Mouse (Mus musculus) CH12.LX (cell line): ENCODE measurements at regions not wholly inside any gene's neighbourhood (a gene's known extent, or its start where the extent isn't known, plus 50 kb on each side); places are given as distances from the start of the nearest gene placed in this dataset.

ENCODE experiments used
- DNase-seq: peaks from one replicate; pipeline ENCODE4 v3.0.0-alpha.2; 2013; ENCODE audit errors: extremely low read depth
- H3K27ac ChIP-seq: 2 replicates; pipeline ENCODE4 v1.5.1; 2012; ENCODE audit warnings: low read depth, mild to moderate bottlenecking, control low read depth, moderate library complexity; ENCODE audit not compliant: insufficient read depth
- H3K27me3 ChIP-seq: replicated peaks from 2 replicates; pipeline ENCODE3; 2012; ENCODE audit warnings: inconsistent platforms
- H3K36me3 ChIP-seq, 2 experiments: replicated peaks in 1 of 2; 2 replicates each; pipeline versions ENCODE3 to v1.6.1; 2012; ENCODE audit warnings: inconsistent platforms in 1 of 2, low read length in 1 of 2, mild to moderate bottlenecking in 1 of 2, mixed read lengths in 1 of 2, moderate library complexity in 1 of 2; ENCODE audit not compliant: control insufficient read depth in 1 of 2, insufficient read depth in 1 of 2
- H3K4me1 ChIP-seq, 2 experiments: 2 replicates each; pipeline ENCODE4 v1.6.1; 2012; ENCODE audit warnings: inconsistent platforms in 1 of 2, moderate library complexity in 1 of 2; ENCODE audit not compliant: insufficient read depth in 2 of 2, control insufficient read depth in 1 of 2
- H3K4me2 ChIP-seq: 2 replicates; pipeline ENCODE4 v1.6.1; 2012; ENCODE audit warnings: low read depth, mild to moderate bottlenecking, control low read depth; ENCODE audit not compliant: poor library complexity, insufficient read depth, severe bottlenecking
- H3K4me3 ChIP-seq, 3 experiments: fragments of 150-350 bp in 1 of 3; sonication (generic) in 1 of 3; replicated peaks in 1 of 3; 2 replicates each; pipeline versions ENCODE3 to v1.5.1; 2011 to 2012; ENCODE audit warnings: low read depth in 2 of 3, low read length in 2 of 3, mild to moderate bottlenecking in 2 of 3, moderate library complexity in 2 of 3, control low read depth in 1 of 3, improper control_type of control experiment in 1 of 3, inconsistent platforms in 1 of 3, mixed read lengths in 1 of 3; ENCODE audit not compliant: poor library complexity in 1 of 3
- H3K79me2 ChIP-seq: replicated peaks from 2 replicates; pipeline ENCODE4 v1.6.1; 2012; ENCODE audit warnings: mild to moderate bottlenecking, moderate library complexity; ENCODE audit not compliant: control insufficient read depth, poor library complexity, insufficient read depth, severe bottlenecking; ENCODE audit errors: extremely low read depth
- H3K9ac ChIP-seq: 2 replicates; pipeline ENCODE4 v1.6.1; 2012; ENCODE audit warnings: low read depth, mild to moderate bottlenecking, control low read depth, moderate library complexity; ENCODE audit not compliant: insufficient read depth
- H3K9me3 ChIP-seq: replicated peaks from 2 replicates; pipeline ENCODE3; 2012; ENCODE audit warnings: low read length, inconsistent platforms, mixed read lengths
- BHLHE40 ChIP-seq: IDR thresholded peaks from 2 replicates; pipeline ENCODE4 v1.6.1; 2011; ENCODE audit warnings: mild to moderate bottlenecking, low read depth, low read length, improper control_type of control experiment
- CHD2 ChIP-seq: IDR thresholded peaks from 2 replicates; pipeline ENCODE4 v1.6.1; 2011; ENCODE audit warnings: low read length, improper control_type of control experiment
- CTCF ChIP-seq, 2 experiments: IDR thresholded peaks in 1 of 2; conservative IDR thresholded peaks in 1 of 2; 2 replicates each; pipeline ENCODE4 v1.5.1; 2011 to 2012; ENCODE audit warnings: low read depth in 2 of 2, low read length in 2 of 2, improper control_type of control experiment in 1 of 2, inconsistent platforms in 1 of 2, mild to moderate bottlenecking in 1 of 2, moderate library complexity in 1 of 2
- ELF1 ChIP-seq: IDR thresholded peaks from 2 replicates; pipeline ENCODE4 v1.6.1; 2014; ENCODE audit warnings: low read depth, mild to moderate bottlenecking, inconsistent platforms, low read length, improper control_type of control experiment
- ETS1 ChIP-seq: conservative IDR thresholded peaks from 2 replicates; pipeline ENCODE4 v1.6.1; 2012; ENCODE audit warnings: low read depth, mild to moderate bottlenecking, inconsistent platforms, low read length, improper control_type of control experiment, moderate library complexity
- GABPA ChIP-seq: IDR thresholded peaks from 2 replicates; pipeline ENCODE4 v1.6.1; 2012; ENCODE audit warnings: low read depth, low read length, improper control_type of control experiment, inconsistent platforms; ENCODE audit not compliant: insufficient replicate concordance
- HCFC1 ChIP-seq: IDR thresholded peaks from 2 replicates; pipeline ENCODE4 v1.6.1; 2012; ENCODE audit warnings: low read depth, mild to moderate bottlenecking, inconsistent platforms, low read length, improper control_type of control experiment
- IRF4 ChIP-seq: IDR thresholded peaks from 2 replicates; pipeline ENCODE4 v1.6.1; 2014; ENCODE audit warnings: low read depth, mild to moderate bottlenecking, inconsistent platforms, low read length, improper control_type of control experiment
- JUN ChIP-seq: IDR thresholded peaks from 2 replicates; pipeline ENCODE4 v1.6.1; 2011; ENCODE audit warnings: low read depth, mild to moderate bottlenecking, low read length, improper control_type of control experiment, moderate library complexity; ENCODE audit not compliant: insufficient read depth
- JUND ChIP-seq: conservative IDR thresholded peaks from 2 replicates; pipeline ENCODE4 v1.6.1; 2011; ENCODE audit warnings: low read depth, low read length, improper control_type of control experiment
- MAZ ChIP-seq: IDR thresholded peaks from 2 replicates; pipeline ENCODE4 v1.6.1; 2012; ENCODE audit warnings: low read depth, mild to moderate bottlenecking, inconsistent platforms, low read length, improper control_type of control experiment, moderate library complexity
- MEF2A ChIP-seq: IDR thresholded peaks from 2 replicates; pipeline ENCODE4 v1.6.1; 2014; ENCODE audit warnings: low read depth, mild to moderate bottlenecking, inconsistent platforms, low read length, improper control_type of control experiment, borderline replicate concordance
- MXI1 ChIP-seq: IDR thresholded peaks from 2 replicates; pipeline ENCODE4 v1.6.1; 2011; ENCODE audit warnings: mild to moderate bottlenecking, low read depth, low read length, improper control_type of control experiment
- MYC ChIP-seq: IDR thresholded peaks from 2 replicates; pipeline ENCODE4 v1.6.1; 2011; ENCODE audit warnings: low read depth, mild to moderate bottlenecking, improper control_type of control experiment, low read length
- NELFE ChIP-seq: IDR thresholded peaks from 2 replicates; pipeline ENCODE4 v1.6.1; 2011; ENCODE audit warnings: low read depth, low read length, improper control_type of control experiment
- PAX5 ChIP-seq: IDR thresholded peaks from 2 replicates; pipeline ENCODE4 v1.6.1; 2012; ENCODE audit warnings: low read length, inconsistent platforms, mixed read lengths
- POLR2AphosphoS2 ChIP-seq: IDR thresholded peaks from 2 replicates; pipeline ENCODE4 v1.6.1; 2011; ENCODE audit warnings: low read depth, low read length, improper control_type of control experiment
- RCOR1 ChIP-seq: conservative IDR thresholded peaks from 2 replicates; pipeline ENCODE4 v1.6.1; 2012; ENCODE audit warnings: low read depth, mild to moderate bottlenecking, inconsistent platforms, low read length, improper control_type of control experiment
- SIN3A ChIP-seq: IDR thresholded peaks from 2 replicates; pipeline ENCODE4 v1.6.1; 2012; ENCODE audit warnings: low read length, improper control_type of control experiment, inconsistent platforms
- SMC3 ChIP-seq: IDR thresholded peaks from 2 replicates; pipeline ENCODE4 v1.6.1; 2011; ENCODE audit warnings: low read depth, low read length, improper control_type of control experiment
- TBP ChIP-seq: conservative IDR thresholded peaks from 2 replicates; pipeline ENCODE4 v1.6.1; 2011; ENCODE audit warnings: low read depth, low read length, improper control_type of control experiment
- USF1 ChIP-seq: IDR thresholded peaks from 2 replicates; pipeline ENCODE4 v1.6.1; 2014; ENCODE audit warnings: low read depth, mild to moderate bottlenecking, inconsistent platforms, low read length, improper control_type of control experiment
- ZC3H11A ChIP-seq: IDR thresholded peaks from 2 replicates; pipeline ENCODE4 v1.6.1; 2012; ENCODE audit warnings: low read depth, mild to moderate bottlenecking, inconsistent platforms, low read length, improper control_type of control experiment
- ZKSCAN1 ChIP-seq: IDR thresholded peaks from 2 replicates; pipeline ENCODE4 v1.6.1; 2012; ENCODE audit warnings: low read depth, inconsistent platforms, low read length, improper control_type of control experiment, borderline replicate concordance
- dilution Hi-C: fragments of 300-500 bp; cut with MboI; formaldehyde crosslinking; loops from 2 replicates; pipeline ENCODE4 v1.14.3; 2020; ENCODE audit warnings: low sequenced_read_pairs; ENCODE audit not compliant: extremely low pct_unique_long_range_greater_than_20kb, extremely low pct_ligation_motif_present
- in situ Hi-C: fragments of 300-500 bp; cut with MboI; formaldehyde crosslinking; loops from 3 replicates; pipeline ENCODE4 v1.14.3; 2019; ENCODE audit warnings: low sequenced_read_pairs, low pct_ligation_motif_present, low pct_unique_long_range_greater_than_20kb, mixed read lengths

DNA sequence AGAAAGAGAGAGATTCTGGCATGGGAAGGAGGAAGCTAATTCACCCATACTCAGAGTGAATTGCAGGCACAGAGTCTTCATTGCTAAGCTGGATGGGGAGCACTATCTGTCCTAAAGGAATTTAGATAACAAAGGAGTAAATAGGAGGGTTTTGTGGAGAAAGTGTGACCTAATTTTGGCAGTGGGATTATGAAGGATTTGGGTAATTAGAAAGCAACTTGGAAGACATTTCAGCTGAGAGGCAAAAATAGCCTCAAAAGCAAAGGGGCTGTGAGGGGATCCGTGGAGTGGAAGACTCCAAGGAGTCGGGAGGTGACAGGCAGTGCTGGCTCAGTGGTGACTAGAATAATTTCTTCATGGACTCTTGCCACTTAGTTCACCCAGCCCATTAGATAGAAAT lies 599.5 kb upstream of the Pou3f3 start:
- TF ChIP-seq IRF4 (no peak), JUND (no peak), CHD2 (no peak), NELFE (no peak), SMC3 (no peak), CTCF (conservative IDR thresholded peaks at IDR 0.05 in 1 of 2, IDR thresholded peaks at IDR 0.05 in 1 of 2; ENCODE audit: low read depth in 2 of 2, low read length in 2 of 2) (no peak), MAZ (no peak)

GRCm38 (mm10) chr1:42098580-42098979 lies 597.0 kb upstream of the Pou3f3 start:
- in situ Hi-C loops: no loop called here
- dilution Hi-C loops: no loop called here
- no peak overlapping the region for H3K4me3 ChIP-seq

More for the DNA sequence above, 599.5 kb upstream of the Pou3f3 start:
- dilution Hi-C loops (no loop called here), in situ Hi-C loops (no loop called here)
- Histone ChIP-seq H3K27ac (no peak overlapping the region), H3K4me1 (no peaks in the 10 kb centered on the region), H3K4me2 (no peak overlapping the region), H3K79me2 (no peaks in the 10 kb centered on the region), H3K9ac (no peak overlapping the region), H3K4me3 (no peak overlapping the region), H3K9me3 (peaks cover 42% of the 10 kb centered on the region), H3K36me3 (no peaks in the 10 kb centered on the region), H3K27me3 (no peaks in the 10 kb centered on the region)
- DNase-seq: no peak

GRCm38 (mm10) chr1:42107521-42107920 lies 588.0 kb upstream of the Pou3f3 start:
- Histone ChIP-seq H3K79me2 (no peaks in the 10 kb centered on the region), H3K27ac (no peak overlapping the region), H3K4me2 (no peak overlapping the region), H3K9ac (no peak overlapping the region), H3K9me3 (peaks cover 33% of the 10 kb centered on the region), H3K36me3 (no peaks in the 10 kb centered on the region), H3K27me3 (no peaks in the 10 kb centered on the region), H3K4me1 (no peaks in the 10 kb centered on the region)
- no peak for DNase-seq
- dilution Hi-C loops: no loop called here
- no peak for TF ChIP-seq MEF2A
- no peak for TF ChIP-seq ETS1
- no peak for TF ChIP-seq HCFC1
- no peak for TF ChIP-seq RCOR1
- TF ChIP-seq USF1: no peak
- TF ChIP-seq JUN: no peak
- TF ChIP-seq MYC: no peak
- TF ChIP-seq CTCF (conservative IDR thresholded peaks at IDR 0.05 in 1 of 2, IDR thresholded peaks at IDR 0.05 in 1 of 2; ENCODE audit: low read depth in 2 of 2, low read length in 2 of 2): no peak
- no peak for TF ChIP-seq CHD2
- no peak for TF ChIP-seq TBP
- TF ChIP-seq PAX5: no peak
- no peak for TF ChIP-seq GABPA
- no peak for TF ChIP-seq POLR2AphosphoS2
- no peak for TF ChIP-seq BHLHE40
- no peak for TF ChIP-seq ELF1
- TF ChIP-seq JUND: no peak
- TF ChIP-seq ZKSCAN1: no peak
- TF ChIP-seq ZC3H11A: no peak
- no peak for TF ChIP-seq MXI1
- TF ChIP-seq, all 38 proteins: peak for 0
- H3K4me3 ChIP-seq: no peak overlapping the region
- in situ Hi-C loops: no loop called here

More at GRCm38 (mm10) chr1:42098580-42098979, 597.0 kb upstream of the Pou3f3 start:
- DNase-seq: no peak
- Histone ChIP-seq H3K27ac (no peak overlapping the region), H3K27me3 (no peaks in the 10 kb centered on the region), H3K9me3 (peaks cover 39% of the 10 kb centered on the region), H3K79me2 (no peaks in the 10 kb centered on the region), H3K4me1 (no peaks in the 10 kb centered on the region), H3K9ac (no peak overlapping the region), H3K36me3 (no peaks in the 10 kb centered on the region), H3K4me2 (no peak overlapping the region)
- TF ChIP-seq PAX5 (no peak), JUND (no peak), SIN3A (no peak)
